14 mouse cellular contexts compared by ENCODE assay signal in genomic region chr4:106705096-106705665, GRCm38 (mm10). TPM values are rescaled to one million over a fixed set of nuclear protein-coding genes. Genes with fewer than 3 reads are reported as not detected.
DNase-seq lines count a peak whose midpoint lies in the region; ATAC-seq and TF ChIP-seq lines count a peak whose summit lies in the region.
"Had no signal": no experiment of that assay in that cellular context is flagged by ENCODE, and none has a peak within 500 bp of the region (broad histone marks: within the 10 kb centered on the region; RNA-seq: fewer than 3 reads in every experiment).

No protein-coding gene starts in this region.

- H3K4me2 ChIP-seq in forebrain, postnatal 0 days (ENCODE audit: low read depth): no peak overlapping the region
- no peak overlapping the region for H3K4me2 ChIP-seq in midbrain, embryonic 15.5 days
- H3K4me2 ChIP-seq in intestine, embryonic 16.5 days (ENCODE audit: low read depth, low read length): no peak overlapping the region
- H3K4me2 ChIP-seq: lung, embryonic 15.5 days had no signal

- DNase-seq in left cerebral cortex, postnatal 4 days: peak; percentile 26
- DNase-seq in left cerebral cortex, postnatal 10 days (ENCODE audit: extremely low spot score in 1 of 2, low spot score in 2 of 2): no peak
- DNase-seq in embryonic facial prominence, embryonic 10.5 days (ENCODE audit: low spot score): no peak
- DNase-seq in forebrain, postnatal 0 days: peak; percentile 38
- no peak for DNase-seq in urinary bladder, postnatal 14 days (ENCODE audit: low spot score)
- DNase-seq: gastrocnemius, postnatal 36 days; heart, postnatal 36 days; thymus, adult 2 months had no signal

- TF ChIP-seq CTCF in forebrain, postnatal 0 days (IDR thresholded peaks at IDR 0.05; ENCODE audit: low read depth): no peak

- H3K9ac ChIP-seq in forebrain, postnatal 0 days: peak overlapping the region; percentile 28; the same call in 1 of the 2 replicates
- H3K9ac ChIP-seq in midbrain, embryonic 15.5 days: peak overlapping the region; percentile 8; the same call in 1 of the 2 replicates
- H3K9ac ChIP-seq in intestine, embryonic 16.5 days (ENCODE audit: low read depth, low read length): no peak overlapping the region
- H3K9ac ChIP-seq: lung, embryonic 15.5 days had no signal

- 0 out of 2 replicates have a peak, but pooled peaks have one; percentile 12 for ATAC-seq in forebrain, postnatal 0 days
- ATAC-seq in midbrain, embryonic 15.5 days (replicated peaks): no peak
- no peak for ATAC-seq in intestine, embryonic 16.5 days
- no peak for ATAC-seq in frontal cortex, adult (ENCODE audit: low TSS enrichment)

- intact Hi-C loops in left cerebral cortex, postnatal 4 days (cut with DNase I): loop anchor here (5.0 kb wide), 1 partner anchor 88 kb away; the partner anchor contains the start of gene Lexm
- intact Hi-C loops in left cerebral cortex, postnatal 10 days (cut with DNase I): loop anchor here (5.0 kb wide), 1 partner anchor 73 kb away; no protein-coding TSS in a partner anchor

- no peaks in the 10 kb centered on the region for H3K36me3 ChIP-seq in embryonic facial prominence, embryonic 10.5 days (replicated peaks)
- H3K36me3 ChIP-seq in forebrain, postnatal 0 days (ENCODE audit: insufficient read depth): no peaks in the 10 kb centered on the region
- H3K36me3 ChIP-seq in midbrain, embryonic 15.5 days (replicated peaks): no peaks in the 10 kb centered on the region
- no peaks in the 10 kb centered on the region for H3K36me3 ChIP-seq in intestine, embryonic 16.5 days (ENCODE audit: control insufficient read depth, insufficient read depth, low read length)
- H3K36me3 ChIP-seq: lung, embryonic 15.5 days had no signal

- H3K9me3 ChIP-seq in embryonic facial prominence, embryonic 10.5 days: no peaks in the 10 kb centered on the region
- H3K9me3 ChIP-seq in forebrain, postnatal 0 days (ENCODE audit: low read length): no peaks in the 10 kb centered on the region
- no peaks in the 10 kb centered on the region for H3K9me3 ChIP-seq in midbrain, embryonic 15.5 days
- no peaks in the 10 kb centered on the region for H3K9me3 ChIP-seq in intestine, embryonic 16.5 days (ENCODE audit: control insufficient read depth, low read length)
- H3K9me3 ChIP-seq: lung, embryonic 15.5 days had no signal

- peak overlapping the region; percentile 48 for H3K27ac ChIP-seq in embryonic facial prominence, embryonic 10.5 days (replicated peaks)
- peak overlapping the region; percentile 80 for H3K27ac ChIP-seq in forebrain, postnatal 0 days (ENCODE audit: low read depth, low read length)
- peak overlapping the region; percentile 40 for H3K27ac ChIP-seq in midbrain, embryonic 15.5 days
- no peak overlapping the region for H3K27ac ChIP-seq in intestine, embryonic 16.5 days (ENCODE audit: low read length)
- H3K27ac ChIP-seq: lung, embryonic 15.5 days had no signal

- peaks cover 22% of the 10 kb centered on the region; the same call in 1 of the 2 replicates for H3K27me3 ChIP-seq in embryonic facial prominence, embryonic 10.5 days (replicated peaks; ENCODE audit: low read depth, poor library complexity, severe bottlenecking)
- H3K27me3 ChIP-seq in forebrain, postnatal 0 days (ENCODE audit: insufficient read depth, low read length): no peaks in the 10 kb centered on the region
- no peaks in the 10 kb centered on the region for H3K27me3 ChIP-seq in midbrain, embryonic 15.5 days (replicated peaks)
- no peaks in the 10 kb centered on the region for H3K27me3 ChIP-seq in intestine, embryonic 16.5 days (replicated peaks; ENCODE audit: control insufficient read depth, insufficient read depth, low read length)
- H3K27me3 ChIP-seq: lung, embryonic 15.5 days had no signal

- no peak overlapping the region for H3K4me3 ChIP-seq in embryonic facial prominence, embryonic 10.5 days
- no peak overlapping the region for H3K4me3 ChIP-seq in forebrain, postnatal 0 days (ENCODE audit: low read depth, low read length)
- H3K4me3 ChIP-seq in midbrain, embryonic 15.5 days: no peak overlapping the region
- H3K4me3 ChIP-seq in intestine, embryonic 16.5 days (ENCODE audit: low read length): no peak overlapping the region
- H3K4me3 ChIP-seq: lung, embryonic 15.5 days had no signal

- WGBS in embryonic facial prominence, embryonic 10.5 days: 52% methylated on average over 8 of the region's 8 CpGs
- WGBS in forebrain, postnatal 0 days: 17% methylated on average over 8 of the region's 8 CpGs
- 20% methylated on average over 8 of the region's 8 CpGs for WGBS in midbrain, embryonic 15.5 days
- 43% methylated on average over 8 of the region's 8 CpGs for WGBS in intestine, embryonic 16.5 days

- peaks cover 28% of the 10 kb centered on the region for H3K4me1 ChIP-seq in embryonic facial prominence, embryonic 10.5 days
- H3K4me1 ChIP-seq in forebrain, postnatal 0 days (ENCODE audit: insufficient read depth): peaks cover 32% of the 10 kb centered on the region
- peaks cover 34% of the 10 kb centered on the region for H3K4me1 ChIP-seq in midbrain, embryonic 15.5 days
- peaks cover 16% of the 10 kb centered on the region for H3K4me1 ChIP-seq in intestine, embryonic 16.5 days (ENCODE audit: control insufficient read depth, insufficient read depth, low read length)

RNA-seq across cellular contexts. Expression of gene Mroh7, which starts 25.5 kb away (rescaled TPM):
- total RNA-seq in left cerebral cortex, postnatal 4 days (2021): 1 to 10 TPM; 1.3 to 1.6 TPM
- total RNA-seq in left cerebral cortex, postnatal 10 days (2021): 1 to 10 TPM; 1.7 to 2.7 TPM
- 0.05 and 0.08 TPM in 2 replicates for polyA plus RNA-seq in embryonic facial prominence, embryonic 10.5 days (2016; fragmentation: Nextera tagmentation; extraction: Ambion mirVana)
- 0.95 and 1.5 TPM in 2 replicates for total RNA-seq in forebrain, postnatal 0 days (2014; rRNA removed)
- polyA plus RNA-seq in forebrain, postnatal 0 days (2015; fragmentation: Nextera tagmentation; extraction: Ambion mirVana): 0.30 and 0.71 TPM in 2 replicates
- polyA plus RNA-seq in midbrain, embryonic 15.5 days (2015; fragmentation: Nextera tagmentation; extraction: Ambion mirVana): 0.68 and 0.84 TPM in 2 replicates
- polyA plus RNA-seq in intestine, embryonic 16.5 days (2015; fragmentation: Nextera tagmentation; extraction: Ambion mirVana): 0.20 and 0.22 TPM in 2 replicates
- polyA plus RNA-seq: limb, embryonic 11.5 days had no signal

RNA-seq across cellular contexts. Expression of gene Ttc4, which starts 26.4 kb away (rescaled TPM):
- total RNA-seq in left cerebral cortex, postnatal 4 days (2021): 10 to 100 TPM; 57.4 to 62.1 TPM
- total RNA-seq in left cerebral cortex, postnatal 10 days (2021): 10 to 100 TPM; 44.8 to 45.4 TPM
- 107 and 117 TPM in 2 replicates for polyA plus RNA-seq in embryonic facial prominence, embryonic 10.5 days (2016; fragmentation: Nextera tagmentation; extraction: Ambion mirVana)
- total RNA-seq in forebrain, postnatal 0 days (2014; rRNA removed): 108 and 114 TPM in 2 replicates
- 78.2 and 89.1 TPM in 2 replicates for polyA plus RNA-seq in forebrain, postnatal 0 days (2015; fragmentation: Nextera tagmentation; extraction: Ambion mirVana)
- 158 TPM in 2 replicates for polyA plus RNA-seq in midbrain, embryonic 15.5 days (2015; fragmentation: Nextera tagmentation; extraction: Ambion mirVana)
- 76.3 and 80.8 TPM in 2 replicates for polyA plus RNA-seq in intestine, embryonic 16.5 days (2015; fragmentation: Nextera tagmentation; extraction: Ambion mirVana)

RNA-seq across cellular contexts. Expression of gene Fam151a, which starts 28.5 kb away (rescaled TPM):
- total RNA-seq in left cerebral cortex, postnatal 4 days (2021): not detected
- total RNA-seq in left cerebral cortex, postnatal 10 days (2021): not detected
- polyA plus RNA-seq in embryonic facial prominence, embryonic 10.5 days (2016; fragmentation: Nextera tagmentation; extraction: Ambion mirVana): 0.11 and 0.40 TPM in 2 replicates
- total RNA-seq in forebrain, postnatal 0 days (2014; rRNA removed): not detected in 2 replicates
- polyA plus RNA-seq in forebrain, postnatal 0 days (2015; fragmentation: Nextera tagmentation; extraction: Ambion mirVana): not detected in 2 replicates
- not detected in 2 replicates for polyA plus RNA-seq in midbrain, embryonic 15.5 days (2015; fragmentation: Nextera tagmentation; extraction: Ambion mirVana)
- 0.73 and 1.5 TPM in 2 replicates for polyA plus RNA-seq in intestine, embryonic 16.5 days (2015; fragmentation: Nextera tagmentation; extraction: Ambion mirVana)
- total RNA-seq: gastrocnemius, postnatal 36 days had no signal
- polyA plus RNA-seq: cerebellum, adult 2 months had no signal

RNA-seq across cellular contexts. Expression of gene Pars2, which starts 54.3 kb away (rescaled TPM):
- 1 to 10 TPM; 6.0 to 9.2 TPM for total RNA-seq in left cerebral cortex, postnatal 4 days (2021)
- total RNA-seq in left cerebral cortex, postnatal 10 days (2021): 1 to 10 TPM; 6.4 to 8.2 TPM
- 16.3 and 17.0 TPM in 2 replicates for polyA plus RNA-seq in embryonic facial prominence, embryonic 10.5 days (2016; fragmentation: Nextera tagmentation; extraction: Ambion mirVana)
- 13.2 and 13.6 TPM in 2 replicates for total RNA-seq in forebrain, postnatal 0 days (2014; rRNA removed)
- 9.2 and 9.9 TPM in 2 replicates for polyA plus RNA-seq in forebrain, postnatal 0 days (2015; fragmentation: Nextera tagmentation; extraction: Ambion mirVana)
- 9.7 and 10.4 TPM in 2 replicates for polyA plus RNA-seq in midbrain, embryonic 15.5 days (2015; fragmentation: Nextera tagmentation; extraction: Ambion mirVana)
- 15.9 TPM in 2 replicates for polyA plus RNA-seq in intestine, embryonic 16.5 days (2015; fragmentation: Nextera tagmentation; extraction: Ambion mirVana)

Comparison
In these comparisons a context has a peak if more than half of its experiments do, and no peak if none do; other contexts are left out.
1. DNase-seq: peak in left cerebral cortex, postnatal 4 days (single experiment) and forebrain, postnatal 0 days (single experiment); none in left cerebral cortex, postnatal 10 days (0 of 2), embryonic facial prominence, embryonic 10.5 days (single experiment) and urinary bladder, postnatal 14 days (single experiment).